Mouse (Mus musculus) hindbrain, embryonic 13.5 days (tissue): ENCODE results near the gene Pars2. TPM values are rescaled to one million over a fixed set of nuclear protein-coding genes. Genes with fewer than 3 reads are reported as not detected.

Experiments used
- ATAC-seq: fragments of 200-750 bp; cut with Nextera tagmentation; 2 replicates; pipeline ENCODE4 v1.8.0; 2017; ENCODE audit warnings: moderate TSS enrichment; ENCODE audit not compliant: low FRiP score
- H3K27ac ChIP-seq: fragments of 300-500 bp; sonication (generic); 2 replicates; pipeline ENCODE4 v1.5.1; 2015; ENCODE audit warnings: inconsistent platforms, mild to moderate bottlenecking, moderate library complexity
- H3K27me3 ChIP-seq: fragments of 300-500 bp; sonication (generic); 2 replicates; pipeline ENCODE4 v1.6.1; 2015; ENCODE audit warnings: mild to moderate bottlenecking, inconsistent platforms
- H3K36me3 ChIP-seq: fragments of 300-500 bp; sonication (generic); 2 replicates; pipeline ENCODE4 v1.6.1; 2015; ENCODE audit warnings: mild to moderate bottlenecking, inconsistent platforms
- H3K4me1 ChIP-seq: fragments of 300-500 bp; sonication (generic); replicated peaks from 2 replicates; pipeline ENCODE4 v1.6.1; 2015; ENCODE audit warnings: inconsistent platforms
- H3K4me2 ChIP-seq: fragments of 300-500 bp; sonication (generic); 2 replicates; pipeline ENCODE4 v1.6.1; 2015; ENCODE audit warnings: inconsistent platforms, mild to moderate bottlenecking, moderate library complexity
- H3K4me3 ChIP-seq: fragments of 300-500 bp; sonication (generic); 2 replicates; pipeline ENCODE4 v1.5.1; 2015; ENCODE audit warnings: mild to moderate bottlenecking, inconsistent platforms
- H3K9ac ChIP-seq: fragments of 300-500 bp; sonication (generic); 2 replicates; pipeline ENCODE4 v1.6.1; 2015; ENCODE audit warnings: mild to moderate bottlenecking, inconsistent platforms
- H3K9me3 ChIP-seq: fragments of 300-500 bp; sonication (generic); 2 replicates; pipeline ENCODE4 v1.6.1; 2016; ENCODE audit warnings: inconsistent platforms
- WGBS: fragments of 180-500 bp; shearing (Covaris S2); methylation state at CpG from one replicate; pipeline ENCODE4 v1.1.7; 2015; 5-methylcytosine and 5-hydroxymethylcytosine counted together
- polyA plus RNA-seq: library from polyadenylated mRNA; unstranded; fragments of >200 nt; fragmentation: Nextera tagmentation; extraction: Ambion mirVana; gene quantifications from 2 replicates; pipeline ENCODE4 v1.2.1, GENCODE M21; 2015

Pars2 gene
- polyA plus RNA-seq, 1 experiment from 2014 or later = 8.4 TPM

- Histone ChIP-seq H3K4me3 (no peak overlapping the region), H3K4me1 (peaks cover 15% of the 10 kb centered on the region), H3K9ac (peak overlapping the region; percentile 43; the same call in 1 of the 2 replicates), H3K4me2 (0 out of 2 replicates have a peak overlapping the region, but pooled peaks have one; percentile 8), H3K27ac (no peak overlapping the region), H3K9me3 (no peaks in the 10 kb centered on the region), H3K36me3 (no peaks in the 10 kb centered on the region), H3K27me3 (peaks cover 62% of the 10 kb centered on the region)
- no peak for ATAC-seq
- 29% methylated on average over 28 of the region's 28 CpGs for WGBS
Measured at GRCm38 (mm10) chr4:106622712-106623111, 28.2 kb upstream of the Pars2 start.

GRCm38 (mm10) chr4:106624271-106624670, 26.6 kb upstream of the Pars2 start:
- Histone ChIP-seq H3K4me3 (no peak overlapping the region), H3K27me3 (peaks cover 55% of the 10 kb centered on the region), H3K9ac (no peak overlapping the region), H3K27ac (no peak overlapping the region), H3K4me2 (no peak overlapping the region), H3K9me3 (no peaks in the 10 kb centered on the region), H3K4me1 (peaks cover 19% of the 10 kb centered on the region), H3K36me3 (no peaks in the 10 kb centered on the region)
- 90% methylated on average over 10 of the region's 10 CpGs for WGBS
- ATAC-seq = no peak

- Histone ChIP-seq H3K27me3 (peaks cover 32% of the 10 kb centered on the region), H3K9ac (0 out of 2 replicates have a peak overlapping the region, but pooled peaks have one; percentile 8), H3K36me3 (no peaks in the 10 kb centered on the region), H3K9me3 (no peaks in the 10 kb centered on the region), H3K4me2 (no peak overlapping the region), H3K4me1 (peaks cover 40% of the 10 kb centered on the region), H3K4me3 (no peak overlapping the region), H3K27ac (no peak overlapping the region)
- WGBS = 73% methylated on average over 5 of the region's 5 CpGs
- no peak for ATAC-seq
Measured at GRCm38 (mm10) chr4:106627809-106628208, 23.1 kb upstream of the Pars2 start.

- no peak overlapping the region for H3K27ac ChIP-seq
- no peaks in the 10 kb centered on the region for H3K9me3 ChIP-seq
- ATAC-seq = no peak
- peaks cover 22% of the 10 kb centered on the region for H3K27me3 ChIP-seq
- H3K4me1 ChIP-seq = peaks cover 48% of the 10 kb centered on the region
- H3K4me2 ChIP-seq = no peak overlapping the region
- H3K4me3 ChIP-seq = no peak overlapping the region
- no peaks in the 10 kb centered on the region for H3K36me3 ChIP-seq
- H3K9ac ChIP-seq = no peak overlapping the region
- 69% methylated on average over 9 of the region's 9 CpGs for WGBS
Measured at GRCm38 (mm10) chr4:106628650-106629360, 22.1 kb upstream of the Pars2 start.

- H3K4me2 ChIP-seq = no peak overlapping the region
- no peak overlapping the region for H3K4me3 ChIP-seq
- WGBS = 81% methylated on average over 5 of the region's 5 CpGs
- H3K9me3 ChIP-seq = no peaks in the 10 kb centered on the region
- H3K4me1 ChIP-seq = peaks cover 54% of the 10 kb centered on the region
- ATAC-seq = no peak
- peaks cover 18% of the 10 kb centered on the region for H3K27me3 ChIP-seq
- no peak overlapping the region for H3K9ac ChIP-seq
- H3K27ac ChIP-seq = no peak overlapping the region
- H3K36me3 ChIP-seq = no peaks in the 10 kb centered on the region
Measured at GRCm38 (mm10) chr4:106629374-106629773, 21.5 kb upstream of the Pars2 start.

GRCm38 (mm10) chr4:106630333-106631220, 20.3 kb upstream of the Pars2 start:
- H3K9ac ChIP-seq = peak overlapping the region; percentile 59
- 0 out of 2 replicates have a peak overlapping the region, but pooled peaks have one; percentile 20 for H3K4me2 ChIP-seq
- H3K4me1 ChIP-seq = peaks cover 60% of the 10 kb centered on the region
- no peak overlapping the region for H3K4me3 ChIP-seq
- peak overlapping the region; percentile 86 for H3K27ac ChIP-seq
- H3K36me3 ChIP-seq = no peaks in the 10 kb centered on the region
- H3K9me3 ChIP-seq = no peaks in the 10 kb centered on the region
- H3K27me3 ChIP-seq = 0 out of 2 replicates have a peak, but pooled peaks cover 7% of the 10 kb centered on the region
- WGBS = 17% methylated on average over 14 of the region's 14 CpGs
- ATAC-seq = peak; percentile 80

GRCm38 (mm10) chr4:106632313-106632712, 18.6 kb upstream of the Pars2 start:
- Histone ChIP-seq H3K4me2 (no peak overlapping the region), H3K4me1 (peaks cover 56% of the 10 kb centered on the region), H3K36me3 (no peaks in the 10 kb centered on the region), H3K9me3 (no peaks in the 10 kb centered on the region), H3K4me3 (no peak overlapping the region), H3K9ac (no peak overlapping the region), H3K27me3 (0 out of 2 replicates have a peak, but pooled peaks cover 3% of the 10 kb centered on the region), H3K27ac (0 out of 2 replicates have a peak overlapping the region, but pooled peaks have one; percentile 84)
- 67% methylated on average over 1 of the region's 3 CpGs for WGBS
- ATAC-seq = no peak

GRCm38 (mm10) chr4:106633281-106634085, 17.4 kb upstream of the Pars2 start:
- H3K27me3 ChIP-seq = 0 out of 2 replicates have a peak, but pooled peaks cover 5% of the 10 kb centered on the region
- 39% methylated on average over 8 of the region's 8 CpGs for WGBS
- no peak for ATAC-seq
- H3K27ac ChIP-seq = peak overlapping the region; percentile 84
- H3K36me3 ChIP-seq = no peaks in the 10 kb centered on the region
- H3K4me2 ChIP-seq = peak overlapping the region; percentile 21; the same call in 1 of the 2 replicates
- peaks cover 50% of the 10 kb centered on the region for H3K4me1 ChIP-seq
- H3K9ac ChIP-seq = peak overlapping the region; percentile 35; the same call in 1 of the 2 replicates
- H3K4me3 ChIP-seq = no peak overlapping the region
- H3K9me3 ChIP-seq = no peaks in the 10 kb centered on the region

- Histone ChIP-seq H3K9ac (peak overlapping the region; percentile 35; the same call in 1 of the 2 replicates), H3K36me3 (no peaks in the 10 kb centered on the region), H3K4me2 (peak overlapping the region; percentile 21; the same call in 1 of the 2 replicates), H3K9me3 (no peaks in the 10 kb centered on the region), H3K27me3 (0 out of 2 replicates have a peak, but pooled peaks cover 10% of the 10 kb centered on the region), H3K4me1 (peaks cover 50% of the 10 kb centered on the region), H3K4me3 (no peak overlapping the region), H3K27ac (peak overlapping the region; percentile 84)
- no peak for ATAC-seq
- 38% methylated on average over 9 of the region's 9 CpGs for WGBS
Measured at GRCm38 (mm10) chr4:106634086-106634479, 16.8 kb upstream of the Pars2 start.

- no peak overlapping the region for H3K27ac ChIP-seq
- H3K27me3 ChIP-seq = peaks cover 38% of the 10 kb centered on the region
- H3K4me2 ChIP-seq = no peak overlapping the region
- WGBS = 46% methylated on average over 8 of the region's 8 CpGs
- H3K9ac ChIP-seq = 0 out of 2 replicates have a peak overlapping the region, but pooled peaks have one; percentile 13
- no peaks in the 10 kb centered on the region for H3K36me3 ChIP-seq
- H3K9me3 ChIP-seq = no peaks in the 10 kb centered on the region
- H3K4me1 ChIP-seq = peaks cover 8% of the 10 kb centered on the region
- no peak overlapping the region for H3K4me3 ChIP-seq
- no peak for ATAC-seq
Measured at GRCm38 (mm10) chr4:106643483-106644217, 7.2 kb upstream of the Pars2 start.

- H3K27me3 ChIP-seq = peaks cover 40% of the 10 kb centered on the region
- no peak overlapping the region for H3K4me2 ChIP-seq
- H3K4me1 ChIP-seq = peaks cover 8% of the 10 kb centered on the region
- no peaks in the 10 kb centered on the region for H3K36me3 ChIP-seq
- H3K9ac ChIP-seq = no peak overlapping the region
- 78% methylated on average over 6 of the region's 6 CpGs for WGBS
- H3K9me3 ChIP-seq = no peaks in the 10 kb centered on the region
- H3K4me3 ChIP-seq = no peak overlapping the region
- H3K27ac ChIP-seq = no peak overlapping the region
- no peak for ATAC-seq
Measured at GRCm38 (mm10) chr4:106644218-106644610, 6.7 kb upstream of the Pars2 start.
